Mouse (Mus musculus): Measurements from ENCODE around the gene Cacng2.

Gene Cacng2

GRCm38 (mm10) chr15:78082149-78082548, 37.7 kb downstream of the Cacng2 start:
- DNase-seq (ENCODE audit: low read depth, low spot score), result no peak

DNA sequence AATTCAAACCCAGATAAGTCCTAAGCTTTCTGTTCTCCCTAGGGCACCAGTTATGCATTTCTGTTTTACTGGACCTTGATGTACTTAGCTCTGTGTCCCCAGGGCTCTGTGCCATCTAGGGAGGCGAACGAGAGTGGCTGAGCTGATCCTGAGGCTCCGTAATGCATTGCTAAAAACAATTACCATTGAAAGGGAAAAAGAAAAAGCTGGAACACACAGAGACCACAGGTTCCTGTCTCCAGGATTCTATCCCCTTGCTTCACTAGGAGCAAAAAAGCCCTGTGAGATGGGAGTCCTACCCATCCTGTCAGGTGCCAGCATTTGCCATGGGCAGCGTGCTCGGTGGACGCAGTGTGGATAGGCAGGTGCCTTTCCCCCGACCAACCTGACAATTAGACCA, 38.4 kb downstream of the Cacng2 start:
- no peak for DNase-seq (ENCODE audit: low read depth, low spot score)

- DNase-seq (ENCODE audit: low read depth, low spot score), result no peak
Observed at GRCm38 (mm10) chr15:78080326-78080725, 39.5 kb downstream of the Cacng2 start.

- DNase-seq (ENCODE audit: low read depth, low spot score), result no peak
Observed at GRCm38 (mm10) chr15:78078776-78079628, 40.8 kb downstream of the Cacng2 start.

GRCm38 (mm10) chr15:78078206-78078605, 41.6 kb downstream of the Cacng2 start:
- DNase-seq (ENCODE audit: low read depth, low spot score), result no peak

GRCm38 (mm10) chr15:78075921-78076320, 43.9 kb downstream of the Cacng2 start:
- no peak for DNase-seq (ENCODE audit: low read depth, low spot score)

DNA sequence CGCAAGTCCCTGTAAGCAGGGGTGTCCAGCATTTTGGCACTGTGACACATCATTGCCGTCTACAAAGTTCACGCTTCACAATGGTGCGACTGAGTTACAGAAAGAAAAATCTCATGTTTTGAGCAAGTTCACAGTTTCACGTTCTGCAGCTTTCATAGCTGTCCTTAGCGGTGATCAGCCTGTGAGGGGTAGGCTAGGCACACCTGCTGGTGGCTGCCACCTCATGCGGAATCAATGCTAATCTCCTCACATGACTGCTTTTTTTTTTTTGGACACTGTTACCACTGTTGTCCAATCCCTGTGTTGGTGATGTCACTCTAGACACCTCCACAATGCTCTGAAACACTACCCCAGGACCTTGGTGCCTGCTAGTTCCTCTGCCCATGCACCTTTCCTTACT, 46.7 kb downstream of the Cacng2 start:
- DNase-seq (ENCODE audit: low read depth, low spot score), result no peak

- DNase-seq (ENCODE audit: low read depth, low spot score), result no peak
Observed at GRCm38 (mm10) chr15:78066475-78066874, 53.4 kb downstream of the Cacng2 start.

DNA sequence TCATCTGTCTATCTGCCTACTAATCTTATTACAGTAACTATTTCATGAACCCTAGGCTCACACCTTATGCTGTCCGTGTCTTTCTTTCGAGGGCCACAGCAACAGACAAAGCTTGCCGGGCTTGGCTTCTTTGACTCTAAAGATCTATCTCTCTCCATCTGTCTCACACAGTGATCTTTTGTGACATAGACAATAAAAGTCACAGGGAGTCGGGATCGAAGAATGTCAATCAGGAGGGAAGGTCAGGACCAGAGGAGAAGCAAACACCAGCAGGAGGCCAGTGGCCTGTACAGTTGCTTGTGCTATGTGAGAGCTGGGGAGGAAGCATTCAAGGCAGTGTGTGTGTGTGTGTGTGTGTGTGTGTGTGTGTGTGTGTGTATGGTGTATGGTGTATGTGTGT, 54.3 kb downstream of the Cacng2 start:
- DNase-seq (ENCODE audit: low read depth, low spot score), result no peak

GRCm38 (mm10) chr15:78064340-78064739, 55.5 kb downstream of the Cacng2 start:
- no peak for DNase-seq (ENCODE audit: low read depth, low spot score)

DNA sequence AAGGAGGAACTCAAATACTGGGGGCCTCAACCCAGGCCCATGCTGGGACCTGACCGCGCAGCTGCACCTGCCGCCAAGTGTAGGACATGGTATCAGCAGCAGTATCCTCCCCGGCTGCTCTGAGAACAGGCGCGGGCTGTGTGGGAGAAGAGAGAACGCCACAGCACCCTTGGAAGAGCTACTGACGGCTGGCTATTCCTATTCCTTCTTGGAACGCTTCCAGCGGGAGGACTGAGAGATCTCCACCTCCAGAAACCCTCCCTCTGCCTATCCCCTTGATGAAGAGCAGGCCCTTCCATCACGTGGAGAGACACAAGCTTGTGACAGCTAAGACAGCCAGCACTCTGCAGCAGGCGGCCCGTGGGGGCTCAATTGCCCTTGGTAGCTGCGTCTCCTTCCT, 57.4 kb downstream of the Cacng2 start:
- DNase-seq (ENCODE audit: low read depth, low spot score), result no peak

DNA sequence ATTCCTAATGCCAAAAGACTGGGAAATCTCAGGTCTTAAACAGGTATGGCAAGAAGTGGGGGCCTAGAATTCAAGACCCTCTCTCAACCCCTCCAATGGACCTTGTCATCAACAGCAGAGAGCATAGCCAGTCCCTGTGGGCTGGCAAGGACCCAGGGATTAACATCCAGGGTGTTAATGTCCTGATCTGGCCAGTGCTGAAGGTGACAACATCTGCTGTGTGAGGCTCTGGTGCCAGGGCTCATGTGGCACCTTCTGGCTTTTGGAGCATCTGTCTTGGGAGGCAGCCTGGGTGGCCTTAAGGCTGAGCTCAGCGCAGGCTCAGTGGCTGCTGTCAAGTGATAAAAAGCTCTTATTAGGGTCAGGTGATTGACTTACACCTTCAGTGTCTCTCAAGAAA, 62.9 kb downstream of the Cacng2 start:
- no peak for DNase-seq (ENCODE audit: low read depth, low spot score)

DNA sequence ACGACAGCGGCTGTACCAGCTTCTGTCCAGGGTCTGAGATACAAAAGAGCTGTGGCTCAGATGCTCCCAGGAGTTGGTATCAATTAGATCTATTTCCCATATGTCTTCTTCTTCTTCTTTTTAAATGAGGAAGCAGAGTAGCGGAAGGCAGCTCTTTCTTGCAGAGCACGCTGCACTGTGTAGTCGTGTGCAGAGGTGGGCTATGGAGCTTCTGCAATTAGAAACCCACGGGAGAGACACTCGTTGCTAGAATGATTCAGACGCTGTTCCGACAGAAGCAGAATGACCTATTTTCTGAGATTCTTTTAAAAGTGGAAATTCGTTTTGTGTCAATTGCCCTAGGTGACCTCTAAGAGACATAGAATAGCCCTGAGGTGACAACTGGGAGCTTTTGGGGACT, 69.1 kb downstream of the Cacng2 start:
- DNase-seq (ENCODE audit: low read depth, low spot score), result no peak

GRCm38 (mm10) chr15:78049933-78050332, 69.9 kb downstream of the Cacng2 start:
- DNase-seq (ENCODE audit: low read depth, low spot score), result no peak

DNA sequence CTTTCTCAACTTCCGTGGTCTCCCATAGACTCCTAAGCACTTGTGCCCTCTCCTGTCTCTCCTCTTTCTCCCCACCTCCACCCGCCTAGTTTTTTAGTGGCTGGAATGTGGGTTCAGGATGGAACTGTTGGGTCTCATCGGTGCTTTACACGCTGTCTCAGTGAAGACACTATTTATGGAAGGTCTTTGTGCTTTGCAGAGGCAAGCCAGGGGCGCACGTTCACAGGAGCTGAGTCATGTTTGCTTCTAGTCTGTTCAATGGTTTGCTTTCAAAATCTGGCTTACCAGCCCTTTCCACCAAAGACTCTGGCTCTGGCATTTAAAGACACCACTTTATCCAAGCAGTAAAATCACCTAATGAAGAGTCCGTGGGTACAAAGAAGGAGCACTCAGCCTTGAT, 74.0 kb downstream of the Cacng2 start:
- DNase-seq (ENCODE audit: low read depth, low spot score), result no peak

DNA sequence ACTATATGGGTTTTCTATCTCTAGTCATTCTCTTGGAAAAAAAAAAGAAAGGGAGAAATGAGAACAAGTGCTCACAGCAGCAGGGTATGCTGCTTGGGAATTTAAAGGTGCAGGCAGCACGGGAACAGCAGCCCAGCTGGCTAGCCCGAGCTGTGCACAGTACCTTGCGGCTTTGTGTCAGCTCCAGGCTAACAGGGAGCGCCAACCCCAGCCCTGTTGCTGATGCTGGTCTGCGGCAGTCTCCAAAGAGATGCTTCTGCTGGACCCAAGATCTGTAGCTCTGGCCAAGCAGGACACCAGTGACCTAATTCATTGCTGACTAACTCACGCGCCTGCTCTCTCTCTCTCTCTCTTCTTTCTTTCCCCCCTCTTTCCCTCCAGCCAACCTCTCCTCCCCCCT, 74.5 kb downstream of the Cacng2 start:
- no peak for DNase-seq (ENCODE audit: low read depth, low spot score)

DNA sequence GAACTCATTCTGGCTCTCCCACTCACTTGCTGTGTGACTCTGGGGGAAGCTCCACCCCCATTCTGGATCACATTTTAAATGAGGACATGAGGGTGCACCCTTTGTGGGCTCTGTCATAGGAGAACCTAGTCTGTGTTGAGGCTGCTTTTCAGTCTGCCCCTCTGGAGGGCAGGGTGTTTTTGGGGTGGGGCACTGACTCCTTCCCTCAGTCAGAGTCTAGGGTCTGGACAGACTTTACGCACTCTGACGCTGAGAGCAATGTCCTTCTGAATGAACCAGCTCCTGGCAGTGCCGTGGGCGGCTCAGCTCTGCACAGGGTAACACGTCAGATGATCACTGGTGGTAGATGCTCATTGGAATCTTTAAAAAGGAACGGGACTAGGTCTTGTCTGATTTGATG, 75.0 kb downstream of the Cacng2 start:
- no peak for DNase-seq (ENCODE audit: low read depth, low spot score)

- no peak for DNase-seq (ENCODE audit: low read depth, low spot score)
Observed at GRCm38 (mm10) chr15:78042706-78043105, 77.1 kb downstream of the Cacng2 start.

- no peak for DNase-seq (ENCODE audit: low read depth, low spot score)
Observed at GRCm38 (mm10) chr15:78037626-78038025, 82.2 kb downstream of the Cacng2 start.

GRCm38 (mm10) chr15:78036586-78036985, 83.2 kb downstream of the Cacng2 start:
- no peak for DNase-seq (ENCODE audit: low read depth, low spot score)

DNA sequence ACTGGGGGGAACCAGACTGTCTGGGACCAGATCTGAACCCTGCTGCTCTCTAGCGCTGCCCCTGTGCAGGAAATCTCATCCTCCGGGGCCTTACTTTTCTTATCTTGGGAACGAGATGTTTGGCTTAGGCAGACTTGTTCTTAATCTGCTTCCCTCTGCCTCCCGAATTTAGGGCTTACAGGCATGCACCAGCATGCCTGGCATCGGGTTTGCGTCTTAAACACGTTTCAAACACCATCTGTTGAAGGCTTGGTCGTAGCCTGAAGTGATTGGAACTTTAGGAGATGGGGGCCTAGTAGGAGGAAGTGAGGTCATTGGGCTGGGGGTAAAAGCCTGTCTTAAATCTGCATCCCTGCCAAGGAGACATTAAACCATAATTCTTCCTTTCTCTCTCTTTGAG, 89.9 kb downstream of the Cacng2 start:
- no peak for DNase-seq (ENCODE audit: low read depth, low spot score)

- no peak for DNase-seq (ENCODE audit: low read depth, low spot score)
Observed at GRCm38 (mm10) chr15:78026521-78026920, 93.3 kb downstream of the Cacng2 start.

- no peak for DNase-seq (ENCODE audit: low read depth, low spot score)
Observed at GRCm38 (mm10) chr15:78024211-78024610, 95.6 kb downstream of the Cacng2 start.

- DNase-seq (ENCODE audit: low read depth, low spot score), result no peak
Observed at GRCm38 (mm10) chr15:78014046-78014445, 105.8 kb downstream of the Cacng2 start.
